Mouse (Mus musculus) c-Kit-positive CD71-negative TER-119-negative erythroid progenitor cells, embryonic 14.5 days (primary cell): ENCODE measurements at regions not wholly inside any gene's neighbourhood (a gene's known extent, or its start where the extent isn't known, plus 50 kb on each side); places are given as distances from the start of the nearest gene placed in this dataset.
A peak's percentile ranks its signal among the peaks of the same experiment; 100 is the strongest.
"Not testable (repeated sequence)": the region's sequence is repeated elsewhere in the genome, so short reads cannot be mapped to it uniquely, and the experiment has no call there.

Experiments
- DNase-seq: peaks from one replicate; pipeline ENCODE4 v3.0.0-alpha.2; 2013; ENCODE audit warnings: low read depth

GRCm38 (mm10) chr2:133738839-133739430 is 187.0 kb downstream of the Bmp2 start:
- DNase-seq = no peak

GRCm38 (mm10) chr2:133748493-133748892 is 196.5 kb downstream of the Bmp2 start:
- DNase-seq = no peak

DNA sequence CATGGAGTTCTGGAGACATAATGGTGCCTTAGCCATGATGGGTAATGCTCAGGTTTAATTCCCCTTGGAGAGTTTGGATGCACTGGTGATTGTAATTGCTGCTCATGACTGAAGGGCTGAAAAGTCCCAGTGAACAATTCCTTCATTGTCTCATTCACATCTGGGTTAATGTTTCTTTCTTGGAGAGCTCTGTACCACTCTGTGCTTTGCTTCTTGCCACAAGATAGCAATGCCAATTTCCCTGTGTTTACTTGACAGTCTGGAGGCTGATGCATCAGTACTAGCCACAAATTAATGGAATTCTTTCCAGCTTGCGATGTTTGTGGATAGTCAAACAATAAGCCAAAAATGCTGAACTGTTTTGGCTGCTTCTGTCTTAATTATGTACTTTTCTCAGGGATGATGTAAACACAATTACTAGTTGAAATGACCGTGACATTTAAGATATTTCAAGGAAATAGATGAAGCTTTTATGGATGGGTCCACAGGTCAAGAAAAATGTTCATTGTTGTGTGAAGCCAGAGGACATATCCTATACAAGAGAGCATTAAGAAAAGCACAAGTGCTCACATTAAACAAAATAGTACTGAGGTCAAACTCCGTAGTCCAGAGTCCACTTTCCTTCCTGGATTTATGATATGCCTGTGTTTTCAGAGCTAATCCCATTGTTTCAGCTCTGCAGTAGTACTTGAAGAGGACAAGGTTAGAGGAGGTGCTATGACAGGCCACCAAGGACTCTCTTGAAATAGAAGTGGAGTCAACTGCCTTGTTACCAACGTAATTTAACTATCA is 198.1 kb downstream of the Bmp2 start:
- DNase-seq = no peak

DNA sequence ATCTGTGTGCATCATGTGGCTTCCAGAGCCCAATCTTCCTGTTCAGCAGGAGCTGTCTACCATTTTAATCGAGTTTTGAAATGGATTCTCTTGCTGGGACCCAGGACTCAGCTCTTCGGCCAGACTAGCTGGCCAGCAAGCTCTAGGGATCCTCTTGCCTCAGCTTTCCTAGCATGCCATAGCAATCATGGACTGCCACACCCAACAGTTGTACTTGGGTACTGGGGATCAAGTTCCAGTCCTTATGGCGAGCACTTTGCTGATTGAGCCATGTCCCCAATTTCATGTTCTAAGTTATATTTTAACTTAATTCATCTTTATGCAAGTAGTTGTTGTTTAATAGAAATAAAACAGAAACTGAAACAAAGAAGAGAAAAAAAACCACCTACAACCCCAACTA is 202.1 kb downstream of the Bmp2 start:
- DNase-seq = no peak

DNA sequence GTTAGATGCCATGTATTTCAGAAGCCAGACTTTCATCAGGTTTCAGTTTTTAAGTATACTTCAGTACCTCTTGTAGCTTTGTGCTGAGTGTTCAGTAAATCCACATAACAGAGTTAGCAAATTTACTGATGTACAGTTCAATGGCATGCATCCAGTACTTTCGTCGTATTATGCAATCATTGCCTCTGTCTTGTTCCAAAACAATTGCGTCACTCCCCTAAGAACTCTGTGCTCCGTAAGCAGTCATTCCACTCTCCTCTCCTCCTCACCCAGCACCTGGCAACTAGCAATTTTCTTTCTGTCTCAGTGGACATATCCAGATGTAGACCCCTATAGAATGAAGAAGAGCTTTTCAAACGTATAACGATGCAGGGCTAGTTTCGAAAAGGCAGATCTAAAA is 209.5 kb downstream of the Bmp2 start:
- DNase-seq = no peak

- no peak for DNase-seq
Measured at GRCm38 (mm10) chr2:133768546-133768945, 216.6 kb downstream of the Bmp2 start.

DNA sequence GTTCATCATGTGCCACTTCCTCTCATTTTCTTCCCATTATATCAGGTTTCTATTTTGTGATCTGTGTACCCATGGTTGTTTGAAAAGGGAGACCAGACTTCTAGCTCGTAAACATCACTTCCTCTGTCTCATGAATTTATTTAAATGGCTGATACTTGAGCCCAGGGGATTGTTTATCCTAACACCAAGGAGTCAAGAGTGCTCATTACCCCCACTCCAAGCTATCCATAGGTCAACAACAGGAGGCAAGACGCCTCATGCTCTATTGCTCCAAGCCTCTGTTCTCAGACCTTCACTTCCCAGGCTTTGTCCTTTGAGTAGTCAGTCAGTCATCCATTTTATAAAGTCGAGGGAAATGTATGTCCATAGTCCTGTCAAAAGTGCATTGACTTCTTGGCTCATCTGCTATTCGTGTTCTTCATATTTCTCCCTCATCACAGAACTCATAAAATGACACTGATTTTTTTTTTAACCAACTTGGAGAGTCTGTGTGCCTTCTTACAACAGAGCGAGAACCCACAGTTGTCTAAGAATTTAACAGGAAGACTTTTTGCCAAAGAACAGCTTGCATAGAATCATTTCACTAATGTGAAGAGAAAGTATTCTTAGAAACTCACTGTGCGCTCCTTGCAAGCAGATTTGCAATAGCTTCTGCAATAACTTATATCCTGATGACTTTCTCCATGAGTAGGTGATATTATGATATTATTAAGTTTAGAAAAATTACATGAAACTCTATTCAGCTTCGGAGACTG is 231.8 kb downstream of the Bmp2 start:
- DNase-seq = no peak

- no peak for DNase-seq
Measured at GRCm38 (mm10) chr2:133791031-133791430, 239.1 kb downstream of the Bmp2 start.

DNA sequence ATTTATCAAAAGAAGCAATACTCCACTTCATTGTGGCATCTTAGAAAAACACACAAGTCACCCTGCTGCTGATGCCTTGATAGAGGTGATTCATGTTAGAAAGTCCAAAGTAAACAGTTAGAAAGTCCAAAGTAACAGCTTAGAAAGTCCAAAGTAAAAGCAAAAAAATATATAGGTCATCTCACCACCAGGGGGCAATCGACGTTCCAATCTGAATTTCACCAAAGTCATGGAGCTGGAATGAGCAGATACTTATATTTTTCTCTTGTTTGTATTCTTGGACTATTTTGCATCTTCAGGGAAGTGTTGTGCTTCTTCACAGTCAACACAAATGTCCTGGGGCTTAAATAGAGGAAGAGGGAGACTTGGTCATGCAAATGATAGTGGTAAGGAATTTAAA is 241.3 kb downstream of the Bmp2 start:
- DNase-seq = peak; percentile 7

DNA sequence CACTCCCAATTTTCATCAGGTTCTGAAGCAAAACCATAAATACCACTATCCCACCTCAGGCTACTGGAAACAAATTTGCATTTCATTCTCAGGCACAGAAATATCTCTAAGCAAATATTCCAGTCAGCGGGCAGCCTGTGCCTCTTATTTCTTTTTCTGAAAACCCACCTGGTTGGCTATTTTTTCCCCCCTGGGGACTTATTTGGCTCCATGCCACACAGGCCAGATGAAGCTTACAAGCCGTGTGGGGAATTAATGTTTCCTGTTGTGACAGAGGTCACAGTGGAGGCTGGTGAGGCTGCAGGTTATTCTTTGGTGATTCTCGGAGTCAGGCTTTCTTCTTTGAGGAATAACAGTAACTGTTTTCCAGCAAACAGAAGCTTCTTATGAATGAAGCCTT is 250.7 kb downstream of the Bmp2 start:
- no peak for DNase-seq

DNA sequence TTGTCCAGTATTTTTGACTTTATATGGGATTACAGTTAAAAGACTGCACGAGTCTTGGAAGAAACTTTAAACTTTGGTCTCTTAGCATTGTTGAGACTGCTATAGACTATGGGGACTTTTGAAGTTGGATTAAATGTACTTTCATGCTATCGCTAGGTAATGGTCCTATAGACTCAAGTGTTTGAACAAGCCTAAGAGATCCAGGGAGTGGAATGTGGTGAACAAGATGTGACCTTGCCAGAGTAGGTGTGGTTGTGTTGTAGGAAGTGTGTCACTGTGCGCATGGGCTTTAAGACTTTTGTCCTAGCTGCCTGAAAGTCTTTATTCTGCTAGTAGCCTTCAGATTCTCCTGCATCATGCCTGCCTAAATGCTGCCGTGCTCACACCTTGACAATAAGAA is 269.5 kb downstream of the Bmp2 start:
- no peak for DNase-seq

GRCm38 (mm10) chr2:133829406-133829805 is 277.4 kb downstream of the Bmp2 start:
- DNase-seq = no peak

DNA sequence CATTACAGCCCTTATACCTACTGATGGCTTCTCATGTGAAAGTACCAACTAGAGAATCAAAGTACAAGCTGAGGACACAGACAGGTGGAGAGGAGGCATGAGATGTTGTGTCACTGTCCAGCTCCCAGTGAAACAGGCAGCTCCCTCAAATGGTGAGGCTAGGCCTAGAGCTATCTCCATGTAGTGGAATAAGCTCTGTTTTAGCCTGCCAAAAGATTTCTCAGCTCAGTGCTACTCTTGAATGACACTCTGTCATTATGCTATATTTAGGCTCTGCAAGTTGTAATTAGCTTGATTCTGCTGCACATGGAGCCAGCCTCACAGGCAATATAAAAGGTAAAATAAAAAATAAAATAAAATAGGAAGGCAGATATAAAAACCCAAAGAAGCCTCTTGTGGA is 298.5 kb downstream of the Bmp2 start:
- no peak for DNase-seq

DNA sequence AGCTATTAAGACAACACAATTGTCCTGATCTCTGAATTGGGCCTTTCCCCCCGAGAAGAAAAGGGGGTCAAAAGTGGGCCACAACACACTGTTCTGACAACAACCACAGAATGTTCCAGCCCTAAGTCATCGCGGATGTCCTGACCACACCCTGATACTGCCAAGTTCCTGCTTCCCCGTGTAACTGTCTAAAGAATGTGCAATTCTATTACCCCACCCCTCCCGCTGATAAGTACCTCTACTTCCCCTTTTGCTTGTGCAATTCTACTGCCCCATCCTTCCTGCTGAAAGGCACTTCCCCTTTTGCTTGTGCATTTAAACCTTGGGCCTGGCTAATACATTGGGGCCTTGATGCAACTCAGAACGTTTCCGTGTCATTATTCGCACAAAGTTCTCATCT is 323.0 kb downstream of the Bmp2 start:
- not testable (repeated sequence) for DNase-seq

GRCm38 (mm10) chr2:133883682-133884081 is 331.7 kb downstream of the Bmp2 start:
- DNase-seq = no peak

DNA sequence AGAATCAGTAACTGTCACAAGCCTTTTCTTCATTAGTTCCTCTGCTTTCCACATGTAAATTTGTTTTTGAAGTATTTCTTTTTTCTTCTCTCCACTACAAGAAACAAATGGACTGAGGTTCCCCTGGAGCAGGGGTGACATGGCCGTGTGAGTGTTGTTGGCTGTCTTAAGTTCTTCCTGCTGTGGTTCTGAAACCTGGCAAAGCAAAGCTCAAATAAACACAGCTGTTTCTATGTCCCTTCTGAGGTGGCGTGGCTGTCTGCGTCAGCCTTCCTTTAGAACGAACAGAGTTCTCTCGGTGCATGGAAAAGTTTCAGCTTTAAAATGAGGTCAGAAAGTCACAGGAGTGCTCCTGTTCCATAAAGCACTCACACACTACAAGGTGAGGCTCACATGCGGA is 354.3 kb downstream of the Bmp2 start:
- no peak for DNase-seq
